Mouse (Mus musculus) T-helper 2 cell (primary cell): ENCODE data around the gene Kncn.

ENCODE experiments used
- in situ Hi-C: fragments of 300-600 bp; cut with MboI, MseI; formaldehyde crosslinking; loops from one replicate; pipeline ENCODE4 v1.15.1; 2025; ENCODE audit warnings: high pct_unique_total_duplicates

The Kncn gene

GRCm38 (mm10) chr4:115878828-115879227 is 5.4 kb upstream of the Kncn start:
- in situ Hi-C loops, result no loop called here

GRCm38 (mm10) chr4:115881183-115881582 is 3.0 kb upstream of the Kncn start:
- in situ Hi-C loops, result no loop called here

GRCm38 (mm10) chr4:115882195-115882594 is 2.0 kb upstream of the Kncn start:
- in situ Hi-C loops, result no loop called here

- in situ Hi-C loops, result no loop called here
Measured at GRCm38 (mm10) chr4:115885846-115886245, 1.6 kb downstream of the Kncn start.

- in situ Hi-C loops, result no loop called here
Measured at GRCm38 (mm10) chr4:115886875-115887274, 2.7 kb downstream of the Kncn start.

GRCm38 (mm10) chr4:115890066-115890465 is 5.9 kb downstream of the Kncn start:
- in situ Hi-C loops, result no loop called here

- in situ Hi-C loops, result no loop called here
Measured at GRCm38 (mm10) chr4:115890553-115890952, 6.4 kb downstream of the Kncn start, which contains the start of gene 6430628N08Rik. Gene 6430628N08Rik (plus strand): TSS chr4:115890665.

GRCm38 (mm10) chr4:115894281-115894680 is 10.1 kb downstream of the Kncn start:
- in situ Hi-C loops, result no loop called here

- in situ Hi-C loops, result no loop called here
Measured at GRCm38 (mm10) chr4:115897901-115898631, 13.9 kb downstream of the Kncn start.

- in situ Hi-C loops, result loop anchor here (5.0 kb wide), 2 partner anchors 49 to 79 kb away; no protein-coding TSS in a partner anchor
Measured at GRCm38 (mm10) chr4:115902816-115903215, 18.6 kb downstream of the Kncn start.

GRCm38 (mm10) chr4:115904375-115904774 is 20.2 kb downstream of the Kncn start:
- in situ Hi-C loops, result loop anchor here (5.0 kb wide), 2 partner anchors 48 to 78 kb away; no protein-coding TSS in a partner anchor

- in situ Hi-C loops, result no loop called here
Measured at GRCm38 (mm10) chr4:115905701-115906100, 21.5 kb downstream of the Kncn start.

GRCm38 (mm10) chr4:115906791-115907190 is 22.6 kb downstream of the Kncn start:
- in situ Hi-C loops, result no loop called here

- in situ Hi-C loops, result no loop called here
Measured at GRCm38 (mm10) chr4:115907994-115908393, 23.8 kb downstream of the Kncn start.

GRCm38 (mm10) chr4:115908641-115909040 is 24.4 kb downstream of the Kncn start:
- in situ Hi-C loops, result no loop called here

GRCm38 (mm10) chr4:115911586-115911985 is 27.4 kb downstream of the Kncn start:
- in situ Hi-C loops, result no loop called here

GRCm38 (mm10) chr4:115919911-115920310 is 35.7 kb downstream of the Kncn start:
- in situ Hi-C loops, result no loop called here

GRCm38 (mm10) chr4:115922688-115923087 is 38.5 kb downstream of the Kncn start:
- in situ Hi-C loops, result no loop called here

- in situ Hi-C loops, result no loop called here
Measured at GRCm38 (mm10) chr4:115923262-115923880, 39.2 kb downstream of the Kncn start.

- in situ Hi-C loops, result no loop called here
Measured at GRCm38 (mm10) chr4:115927637-115928036, 43.4 kb downstream of the Kncn start.

GRCm38 (mm10) chr4:115931556-115932088 is 47.4 kb downstream of the Kncn start:
- in situ Hi-C loops, result no loop called here

GRCm38 (mm10) chr4:115935835-115936581 is 51.8 kb downstream of the Kncn start:
- in situ Hi-C loops, result no loop called here
